Comparison of ENCODE assay signal across 32 mouse cellular contexts in the genomic region with DNA sequence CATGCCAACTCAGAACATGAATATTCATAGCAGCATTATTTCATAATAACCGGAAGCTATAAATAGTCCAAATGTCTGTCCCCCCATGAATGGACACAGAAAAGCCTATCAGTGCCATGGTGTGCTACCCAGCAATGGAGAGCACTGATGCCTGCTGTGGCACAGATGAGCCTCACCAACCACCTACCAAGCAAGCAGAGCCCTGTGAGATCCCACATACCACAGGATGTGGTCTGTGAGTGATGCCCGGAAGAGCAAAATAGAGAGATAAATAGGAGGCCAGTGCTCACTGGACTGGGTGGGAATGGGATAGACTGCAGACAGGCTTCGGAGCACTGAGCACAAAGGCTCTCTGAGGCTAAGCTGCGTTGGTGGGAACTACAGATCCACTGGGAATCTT. TPM values are rescaled to one million over a fixed set of nuclear protein-coding genes. Genes with fewer than 3 reads are reported as not detected.
DNase-seq lines count a peak whose midpoint lies in the region; ATAC-seq lines count a peak whose summit lies in the region.
"Had no signal": no experiment of that assay in that cellular context is flagged by ENCODE, and none has a peak within 500 bp of the region (broad histone marks: within the 10 kb centered on the region; RNA-seq: fewer than 3 reads in every experiment).

No protein-coding gene starts in this region.

- peak; percentile 35 for DNase-seq in heart, adult 11 months
- DNase-seq in testis, postnatal 10 days (ENCODE audit: low spot score) = peak; percentile 23
- DNase-seq in testis, postnatal 14 days (ENCODE audit: low spot score) = no peak
- no peak for DNase-seq in retina, embryonic 14.5 days (ENCODE audit: low spot score)
- DNase-seq: adrenal gland, adult 2 months; adrenal gland, postnatal 36 days; cerebellum, adult 9-10 months; cerebellum, postnatal 36 days; heart, postnatal 4 days; kidney, adult 2 months; kidney, postnatal 36 days; lung, adult 18-20 months; lung, postnatal 4 days; right cerebral cortex, adult 18-20 months had no signal

- peaks cover 23% of the 10 kb centered on the region for H3K27me3 ChIP-seq in heart, embryonic 12.5 days (replicated peaks)
- H3K27me3 ChIP-seq in midbrain, embryonic 13.5 days = peaks cover 11% of the 10 kb centered on the region; the same call in 1 of the 2 replicates

- 70% methylated on average over 4 of the region's 4 CpGs for WGBS in heart, embryonic 12.5 days
- 88% methylated on average over 4 of the region's 4 CpGs for WGBS in midbrain, embryonic 13.5 days

- no peaks in the 10 kb centered on the region for H3K4me1 ChIP-seq in heart, embryonic 12.5 days (replicated peaks)
- no peaks in the 10 kb centered on the region for H3K4me1 ChIP-seq in midbrain, embryonic 13.5 days (replicated peaks)
- H3K4me1 ChIP-seq: embryonic facial prominence, embryonic 13.5 days; forebrain, embryonic 15.5 days; limb, embryonic 13.5 days; liver, embryonic 12.5 days; midbrain, embryonic 12.5 days had no signal

- H3K9me3 ChIP-seq in heart, embryonic 12.5 days (replicated peaks) = no peaks in the 10 kb centered on the region
- no peaks in the 10 kb centered on the region for H3K9me3 ChIP-seq in midbrain, embryonic 13.5 days
- H3K9me3 ChIP-seq: embryonic facial prominence, embryonic 13.5 days; forebrain, embryonic 10.5 days; forebrain, embryonic 15.5 days; limb, embryonic 13.5 days; liver, embryonic 12.5 days; midbrain, embryonic 12.5 days had no signal

- no peak overlapping the region for H3K4me3 ChIP-seq in heart, embryonic 12.5 days
- H3K4me3 ChIP-seq in midbrain, embryonic 13.5 days (replicated peaks) = no peak overlapping the region
- H3K4me3 ChIP-seq: embryonic facial prominence, embryonic 13.5 days; forebrain, embryonic 10.5 days; forebrain, embryonic 15.5 days; layer of hippocampus, adult 2 months; left cerebral cortex, adult 2 months; limb, embryonic 13.5 days; liver, embryonic 12.5 days; midbrain, embryonic 12.5 days had no signal

- no peak overlapping the region for H3K27ac ChIP-seq in heart, embryonic 12.5 days (ENCODE audit: poor library complexity, severe bottlenecking)
- H3K27ac ChIP-seq in midbrain, embryonic 13.5 days = no peak overlapping the region
- H3K27ac ChIP-seq: embryonic facial prominence, embryonic 13.5 days; forebrain, embryonic 10.5 days; forebrain, embryonic 15.5 days; hindbrain, embryonic 14.5 days; layer of hippocampus, adult 2 months; left cerebral cortex, adult 2 months; limb, embryonic 13.5 days; liver, embryonic 12.5 days; midbrain, embryonic 12.5 days had no signal

- H3K36me3 ChIP-seq in heart, embryonic 12.5 days = no peaks in the 10 kb centered on the region
- H3K36me3 ChIP-seq in midbrain, embryonic 13.5 days = no peaks in the 10 kb centered on the region
- H3K36me3 ChIP-seq: embryonic facial prominence, embryonic 13.5 days; forebrain, embryonic 10.5 days; forebrain, embryonic 15.5 days; limb, embryonic 13.5 days; liver, embryonic 12.5 days; midbrain, embryonic 12.5 days had no signal

- ATAC-seq in heart, embryonic 12.5 days (ENCODE audit: insufficient number of reproducible peaks, low FRiP score) = no peak
- peak; percentile 46 for ATAC-seq in granulocyte monocyte progenitor cell, adult 5-6 weeks (replicated peaks; ENCODE audit: poor library complexity, severe bottlenecking)
- ATAC-seq in megakaryocyte progenitor cell, adult 5-6 weeks (replicated peaks; ENCODE audit: poor library complexity) = peak; percentile 62
- ATAC-seq in midbrain, embryonic 13.5 days = no peak
- ATAC-seq: forebrain, embryonic 15.5 days; liver, embryonic 12.5 days; lung, postnatal 0 days had no signal

- no peak overlapping the region for H3K4me2 ChIP-seq in heart, embryonic 12.5 days
- H3K4me2 ChIP-seq in midbrain, embryonic 13.5 days (replicated peaks) = no peak overlapping the region
- H3K4me2 ChIP-seq: embryonic facial prominence, embryonic 13.5 days; forebrain, embryonic 15.5 days; heart, embryonic 11.5 days; hindbrain, embryonic 14.5 days; limb, embryonic 13.5 days; liver, embryonic 12.5 days; midbrain, embryonic 12.5 days had no signal

- no peak overlapping the region for H3K9ac ChIP-seq in heart, embryonic 12.5 days
- no peak overlapping the region for H3K9ac ChIP-seq in midbrain, embryonic 13.5 days (replicated peaks)
- H3K9ac ChIP-seq: embryonic facial prominence, embryonic 13.5 days; forebrain, embryonic 15.5 days; hindbrain, embryonic 14.5 days; limb, embryonic 13.5 days; liver, embryonic 12.5 days; midbrain, embryonic 12.5 days had no signal

RNA-seq across cellular contexts. Expression of a gene that starts 15.8 kb away (rescaled TPM):
- polyA plus RNA-seq in heart, embryonic 12.5 days (2016; fragmentation: Nextera tagmentation; extraction: Ambion mirVana) = 2.7 and 3.4 TPM in 2 replicates
- total RNA-seq in granulocyte monocyte progenitor cell, adult 5-6 weeks (2014; fragmentation: Nextera tagmentation) = 7.4 TPM in 1 of 2 replicates, not detected in the other
- 0.56 and 3.5 TPM in 2 replicates for total RNA-seq in granulocyte monocyte progenitor cell, adult 5-6 weeks (2017)
- total RNA-seq in megakaryocyte progenitor cell, adult 5-6 weeks (2015) = 1.2 and 2.0 TPM in 2 replicates
- total RNA-seq in megakaryocyte progenitor cell, adult 5-6 weeks (2017) = 1.4 and 2.1 TPM in 2 replicates
- 4.8 and 6.8 TPM in 2 replicates for polyA plus RNA-seq in midbrain, embryonic 13.5 days (2015; fragmentation: Nextera tagmentation; extraction: Ambion mirVana)
- total RNA-seq: monocyte, adult 5-6 weeks had no signal

RNA-seq across cellular contexts. Expression of a gene that starts 16.1 kb away (rescaled TPM):
- polyA plus RNA-seq in heart, embryonic 12.5 days (2016; fragmentation: Nextera tagmentation; extraction: Ambion mirVana) = 0.08 TPM in 1 of 2 replicates, not detected in the other
- 0.28 TPM in 1 of 2 replicates, not detected in the other for total RNA-seq in granulocyte monocyte progenitor cell, adult 5-6 weeks (2014; fragmentation: Nextera tagmentation)
- total RNA-seq in granulocyte monocyte progenitor cell, adult 5-6 weeks (2017) = not detected in 2 replicates
- total RNA-seq in megakaryocyte progenitor cell, adult 5-6 weeks (2015) = not detected in 2 replicates
- total RNA-seq in megakaryocyte progenitor cell, adult 5-6 weeks (2017) = not detected in 2 replicates
- polyA plus RNA-seq in midbrain, embryonic 13.5 days (2015; fragmentation: Nextera tagmentation; extraction: Ambion mirVana) = 0.49 and 0.79 TPM in 2 replicates
- total RNA-seq: MEL had no signal
- polyA plus RNA-seq: heart, embryonic 11.5 days; heart, postnatal 0 days; liver, embryonic 12.5 days had no signal

RNA-seq across cellular contexts. Expression of a gene that starts 51.3 kb away (rescaled TPM):
- polyA plus RNA-seq in heart, embryonic 12.5 days (2016; fragmentation: Nextera tagmentation; extraction: Ambion mirVana) = 8.0 and 9.2 TPM in 2 replicates
- 5.1 and 5.7 TPM in 2 replicates for total RNA-seq in granulocyte monocyte progenitor cell, adult 5-6 weeks (2014; fragmentation: Nextera tagmentation)
- 1.6 and 4.4 TPM in 2 replicates for total RNA-seq in granulocyte monocyte progenitor cell, adult 5-6 weeks (2017)
- 3.7 and 4.6 TPM in 2 replicates for total RNA-seq in megakaryocyte progenitor cell, adult 5-6 weeks (2015)
- 2.5 and 4.7 TPM in 2 replicates for total RNA-seq in megakaryocyte progenitor cell, adult 5-6 weeks (2017)
- polyA plus RNA-seq in midbrain, embryonic 13.5 days (2015; fragmentation: Nextera tagmentation; extraction: Ambion mirVana) = 3.1 and 4.1 TPM in 2 replicates

Comparison
In these comparisons a context has a peak if more than half of its experiments do, and no peak if none do; other contexts are left out.
1. DNase-seq: peak in heart, adult 11 months (single experiment) and testis, postnatal 10 days (single experiment); none in testis, postnatal 14 days (single experiment) and retina, embryonic 14.5 days (single experiment).
2. ATAC-seq: peak in granulocyte monocyte progenitor cell, adult 5-6 weeks (single experiment) and megakaryocyte progenitor cell, adult 5-6 weeks (single experiment); none in heart, embryonic 12.5 days (single experiment) and midbrain, embryonic 13.5 days (single experiment).